Mouse (Mus musculus) small intestine, adult 2 months (tissue): ENCODE data around the gene Gm20388.

Experiments
- CTCF ChIP-seq: fragments of 200-500 bp; IDR thresholded peaks from 2 replicates; pipeline ENCODE4 v1.5.1; 2012; ENCODE audit warnings: low read depth, mild to moderate bottlenecking, control low read depth, inconsistent platforms, low read length, moderate library complexity, mixed read lengths; ENCODE audit not compliant: insufficient replicate concordance, insufficient read length; ENCODE audit errors: extremely low read depth
- POLR2A ChIP-seq: fragments of 200-500 bp; IDR thresholded peaks from 2 replicates; pipeline ENCODE4 v1.6.1; 2012; ENCODE audit warnings: low read depth, mild to moderate bottlenecking, control low read depth, inconsistent platforms, low read length, moderate library complexity

DNA sequence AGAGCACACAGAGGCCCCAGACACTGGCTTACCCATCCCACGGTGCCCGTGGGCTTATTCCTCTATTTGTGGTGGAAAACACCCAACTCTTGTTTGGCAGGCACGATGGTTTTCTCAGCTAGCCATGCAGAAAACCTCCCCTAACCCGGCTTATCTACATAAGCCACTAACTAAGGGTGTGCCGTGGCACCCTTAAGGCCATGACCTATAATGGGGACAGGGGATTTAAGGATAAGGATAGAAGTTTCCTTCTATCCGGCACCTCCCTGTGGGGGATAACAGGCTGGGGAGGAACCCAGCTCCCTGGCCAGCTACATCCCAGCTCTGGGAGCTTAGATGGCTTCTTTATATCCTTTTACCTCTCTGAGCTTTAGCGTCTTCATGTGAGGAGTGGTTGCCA is 109.7 kb downstream of the Gm20388 start:
- TF ChIP-seq POLR2A, result no peak
- no peak for TF ChIP-seq CTCF
